Mouse (Mus musculus): ENCODE results near the gene Cope. TPM values are rescaled to one million over a fixed set of nuclear protein-coding genes. Genes with fewer than 3 reads are reported as not detected.

Cope gene
- total and polyA plus RNA-seq, 2 experiments from 2014 or later: 154 to 295 TPM

GRCm38 (mm10) chr8:70278175-70278574 lies 24.1 kb upstream of the Cope start:
- no peak for ATAC-seq (ENCODE audit: insufficient read depth, low read depth)
- H3K27me3 ChIP-seq (ENCODE audit: control insufficient read depth, insufficient read depth, low read length): no peaks in the 10 kb centered on the region
- TF ChIP-seq EP300 (IDR thresholded peaks at IDR 0.05; ENCODE audit: low read depth): no peak
- no peak for TF ChIP-seq CTCF (IDR thresholded peaks at IDR 0.05; ENCODE audit: low read depth)
- H3K9ac ChIP-seq (replicated peaks; ENCODE audit: low read depth, low read length): 0 out of 2 replicates have a peak overlapping the region, but pooled peaks have one; percentile 0
- H3K36me3 ChIP-seq (replicated peaks; ENCODE audit: control insufficient read depth, insufficient read depth, low read length): no peaks in the 10 kb centered on the region
- peaks cover 13% of the 10 kb centered on the region for H3K4me1 ChIP-seq (ENCODE audit: control insufficient read depth, insufficient read depth)
- no peak for DNase-seq (ENCODE audit: low spot score)
- no peaks in the 10 kb centered on the region for H3K9me3 ChIP-seq (replicated peaks; ENCODE audit: control insufficient read depth, low read length)
- H3K27ac ChIP-seq (ENCODE audit: low read depth): no peak overlapping the region
- WGBS: 45% methylated on average over 15 of the region's 15 CpGs
- no peak overlapping the region for H3K4me2 ChIP-seq (ENCODE audit: low read depth, low read length)
- H3K4me3 ChIP-seq (ENCODE audit: low read depth, low read length): no peak overlapping the region

GRCm38 (mm10) chr8:70279266-70279665 lies 23.1 kb upstream of the Cope start:
- no peaks in the 10 kb centered on the region for H3K36me3 ChIP-seq (replicated peaks; ENCODE audit: control insufficient read depth, insufficient read depth, low read length)
- no peaks in the 10 kb centered on the region for H3K27me3 ChIP-seq (ENCODE audit: control insufficient read depth, insufficient read depth, low read length)
- 20% methylated on average over 8 of the region's 8 CpGs for WGBS
- H3K9ac ChIP-seq (replicated peaks; ENCODE audit: low read depth, low read length): no peak overlapping the region
- no peak overlapping the region for H3K4me2 ChIP-seq (ENCODE audit: low read depth, low read length)
- no peak overlapping the region for H3K4me3 ChIP-seq (ENCODE audit: low read depth, low read length)
- TF ChIP-seq EP300 (IDR thresholded peaks at IDR 0.05; ENCODE audit: low read depth) (no peak), CTCF (IDR thresholded peaks at IDR 0.05; ENCODE audit: low read depth) (no peak)
- ATAC-seq (ENCODE audit: insufficient read depth, low read depth) (no peak), DNase-seq (ENCODE audit: low spot score) (no peak)
- peak overlapping the region; percentile 60 for H3K27ac ChIP-seq (ENCODE audit: low read depth)
- no peaks in the 10 kb centered on the region for H3K9me3 ChIP-seq (replicated peaks; ENCODE audit: control insufficient read depth, low read length)
- H3K4me1 ChIP-seq (ENCODE audit: control insufficient read depth, insufficient read depth): peaks cover 17% of the 10 kb centered on the region

GRCm38 (mm10) chr8:70281001-70281400 lies 21.3 kb upstream of the Cope start:
- WGBS: 24% methylated on average over 3 of the region's 3 CpGs
- H3K4me1 ChIP-seq (ENCODE audit: control insufficient read depth, insufficient read depth): peaks cover 17% of the 10 kb centered on the region
- no peak overlapping the region for H3K9ac ChIP-seq (replicated peaks; ENCODE audit: low read depth, low read length)

GRCm38 (mm10) chr8:70282603-70283135 lies 19.6 kb upstream of the Cope start, which contains the start of gene Homer3:
Homer3 (plus strand) TSS chr8:70282827.
- H3K9ac ChIP-seq (replicated peaks; ENCODE audit: low read depth, low read length): peak within 1 kb of the TSS; percentile 79
- TF ChIP-seq CTCF (IDR thresholded peaks at IDR 0.05; ENCODE audit: low read depth) (peak; percentile 94), EP300 (IDR thresholded peaks at IDR 0.05; ENCODE audit: low read depth) (no peak)
- H3K9me3 ChIP-seq (replicated peaks; ENCODE audit: control insufficient read depth, low read length): no peaks in the 10 kb centered on the region
- H3K4me2 ChIP-seq (ENCODE audit: low read depth, low read length): peak within 1 kb of the TSS; percentile 89
- peak; percentile 88 for ATAC-seq (ENCODE audit: insufficient read depth, low read depth)
- H3K36me3 ChIP-seq (replicated peaks; ENCODE audit: control insufficient read depth, insufficient read depth, low read length): peaks cover 30% of the 10 kb centered on the region
- no peaks in the 10 kb centered on the region for H3K27me3 ChIP-seq (ENCODE audit: control insufficient read depth, insufficient read depth, low read length)
- peak within 1 kb of the TSS; percentile 77 for H3K4me3 ChIP-seq (ENCODE audit: low read depth, low read length)
- peaks cover 17% of the 10 kb centered on the region for H3K4me1 ChIP-seq (ENCODE audit: control insufficient read depth, insufficient read depth)
- peak within 1 kb of the TSS; percentile 85 for H3K27ac ChIP-seq (ENCODE audit: low read depth)
- WGBS: 2% methylated on average over 35 of the region's 36 CpGs
- DNase-seq (ENCODE audit: low spot score): peak; percentile 92

More at GRCm38 (mm10) chr8:70281001-70281400, 21.3 kb upstream of the Cope start:
- Histone ChIP-seq H3K27me3 (ENCODE audit: control insufficient read depth, insufficient read depth, low read length) (no peaks in the 10 kb centered on the region), H3K4me2 (ENCODE audit: low read depth, low read length) (no peak overlapping the region), H3K4me3 (ENCODE audit: low read depth, low read length) (no peak overlapping the region), H3K36me3 (replicated peaks; ENCODE audit: control insufficient read depth, insufficient read depth, low read length) (peaks cover 14% of the 10 kb centered on the region), H3K9me3 (replicated peaks; ENCODE audit: control insufficient read depth, low read length) (no peaks in the 10 kb centered on the region), H3K27ac (ENCODE audit: low read depth) (peak overlapping the region; percentile 58; the same call in 1 of the 2 replicates)
- ATAC-seq (ENCODE audit: insufficient read depth, low read depth): no peak
- TF ChIP-seq CTCF (IDR thresholded peaks at IDR 0.05; ENCODE audit: low read depth) (no peak), EP300 (IDR thresholded peaks at IDR 0.05; ENCODE audit: low read depth) (no peak)
- no peak for DNase-seq (ENCODE audit: low spot score)

GRCm38 (mm10) chr8:70283136-70284077 lies 18.9 kb upstream of the Cope start:
- no peak; the same call in 1 of the 2 replicates for TF ChIP-seq EP300 (IDR thresholded peaks at IDR 0.05; ENCODE audit: low read depth)
- TF ChIP-seq CTCF (IDR thresholded peaks at IDR 0.05; ENCODE audit: low read depth): no peak
- ATAC-seq (ENCODE audit: insufficient read depth, low read depth) (peak; percentile 31), DNase-seq (ENCODE audit: low spot score) (no peak)
- H3K9ac ChIP-seq (replicated peaks; ENCODE audit: low read depth, low read length): peak overlapping the region; percentile 79
- no peaks in the 10 kb centered on the region for H3K27me3 ChIP-seq (ENCODE audit: control insufficient read depth, insufficient read depth, low read length)
- peak overlapping the region; percentile 85 for H3K27ac ChIP-seq (ENCODE audit: low read depth)
- peaks cover 14% of the 10 kb centered on the region for H3K4me1 ChIP-seq (ENCODE audit: control insufficient read depth, insufficient read depth)
- no peaks in the 10 kb centered on the region for H3K9me3 ChIP-seq (replicated peaks; ENCODE audit: control insufficient read depth, low read length)
- WGBS: 2% methylated on average over 55 of the region's 55 CpGs
- H3K36me3 ChIP-seq (replicated peaks; ENCODE audit: control insufficient read depth, insufficient read depth, low read length): peaks cover 30% of the 10 kb centered on the region
- peak overlapping the region; percentile 89 for H3K4me2 ChIP-seq (ENCODE audit: low read depth, low read length)
- peak overlapping the region; percentile 77 for H3K4me3 ChIP-seq (ENCODE audit: low read depth, low read length)
